Mouse (Mus musculus) kidney, adult 9 months (tissue): ENCODE data around the gene Mrpl1.

ENCODE experiments used
- DNase-seq: peaks from one replicate; pipeline ENCODE4 v3.0.0; 2022

Mrpl1 gene

GRCm38 (mm10) chr5:96208543-96208942 lies 750 bp upstream of the Mrpl1 start:
- DNase-seq = no peak

DNA sequence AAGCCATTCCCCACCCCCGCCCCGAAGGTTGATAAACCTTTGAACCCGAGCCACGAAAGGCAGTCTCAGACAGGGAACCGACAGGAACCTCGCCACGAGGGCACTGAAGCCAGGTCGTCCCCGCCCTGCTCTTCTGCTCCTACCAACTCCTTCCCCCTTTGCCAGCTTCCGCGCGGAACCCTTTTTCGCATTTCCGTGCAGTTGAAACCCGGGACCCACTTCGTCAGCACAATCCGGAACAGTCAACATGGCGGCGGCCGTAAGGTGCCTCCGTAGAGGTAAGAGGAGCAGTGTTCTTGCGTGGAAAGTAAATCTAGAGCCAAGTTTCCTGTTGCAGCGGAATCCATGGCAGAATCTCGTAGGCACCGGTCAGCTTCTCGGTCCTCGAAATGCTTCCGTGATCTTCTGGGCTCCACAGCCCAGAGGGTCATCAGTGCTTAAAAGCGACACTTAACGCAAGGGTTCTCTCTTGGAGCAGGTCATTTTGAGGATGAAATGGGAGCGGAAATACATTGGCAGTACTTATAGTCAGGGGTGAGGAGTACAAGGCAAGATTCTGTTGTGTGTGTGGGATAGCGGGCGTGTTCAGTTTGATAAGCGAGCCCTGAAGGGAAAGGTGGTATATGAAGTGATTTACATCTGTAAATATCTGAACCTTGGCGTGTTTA lies 757 bp downstream of the Mrpl1 start:
- peak; percentile 96 for DNase-seq

GRCm38 (mm10) chr5:96218648-96219047 lies 9.4 kb downstream of the Mrpl1 start:
- DNase-seq = no peak

GRCm38 (mm10) chr5:96219512-96219911 lies 10.2 kb downstream of the Mrpl1 start:
- no peak for DNase-seq

GRCm38 (mm10) chr5:96221298-96221697 lies 12.0 kb downstream of the Mrpl1 start:
- no peak for DNase-seq

DNA sequence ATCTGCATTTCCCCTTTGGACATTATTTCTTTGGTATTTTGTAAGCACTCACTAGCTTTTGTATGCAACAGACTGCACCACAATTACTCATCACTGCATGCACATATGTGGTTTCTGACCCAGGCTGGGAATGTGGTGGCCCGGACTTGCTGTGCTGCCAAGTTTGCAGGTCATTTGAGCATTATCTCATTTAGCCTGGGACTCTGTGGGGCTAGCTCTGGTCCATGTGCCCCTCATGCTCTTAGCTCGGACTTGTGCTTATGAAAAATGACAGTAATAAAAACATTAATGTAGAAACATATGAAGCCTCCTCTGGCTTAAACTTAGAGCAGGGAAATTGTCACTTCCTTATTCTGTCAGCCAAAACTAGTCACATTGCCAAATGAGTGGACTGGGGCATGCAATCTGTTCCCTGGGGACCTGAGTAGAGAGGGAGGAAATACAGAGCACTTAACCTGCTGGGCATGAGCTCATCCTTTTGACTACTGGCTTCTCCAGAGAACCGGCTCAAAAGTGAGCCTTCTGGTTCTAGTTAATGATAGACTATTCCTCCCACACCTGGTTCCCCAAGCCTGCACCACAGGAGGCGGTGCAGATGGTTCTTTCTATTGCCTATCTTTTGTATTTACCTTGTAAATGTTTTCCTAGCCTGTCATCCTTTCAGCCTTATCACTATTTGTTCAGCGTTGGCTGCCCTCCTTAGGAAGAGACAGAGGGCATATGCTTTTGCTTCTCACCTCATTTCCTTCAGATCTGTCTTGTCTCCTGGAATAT lies 12.7 kb downstream of the Mrpl1 start:
- peak; percentile 57 for DNase-seq

GRCm38 (mm10) chr5:96222964-96223363 lies 13.7 kb downstream of the Mrpl1 start:
- no peak for DNase-seq

GRCm38 (mm10) chr5:96226490-96226889 lies 17.2 kb downstream of the Mrpl1 start:
- DNase-seq = no peak

DNA sequence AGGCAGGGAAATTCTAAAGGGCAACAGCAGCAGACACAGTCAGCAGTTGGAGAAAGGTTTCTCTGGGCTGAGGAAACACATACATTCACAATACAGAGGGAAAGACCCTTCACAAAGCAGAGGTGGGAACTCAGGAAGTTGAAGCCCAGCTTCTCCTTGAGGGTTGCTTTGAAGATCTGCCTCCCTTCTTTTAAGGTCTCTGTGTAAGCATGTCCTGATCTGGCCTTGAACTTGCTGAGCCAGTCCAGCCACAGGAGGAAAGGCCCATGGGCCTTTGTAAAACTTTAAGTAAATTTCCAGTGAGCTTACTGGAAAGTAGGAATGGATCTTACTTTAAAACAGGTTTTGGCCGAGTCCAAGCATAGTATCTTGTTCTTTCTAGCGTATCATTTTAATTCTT lies 19.7 kb downstream of the Mrpl1 start:
- DNase-seq = no peak

- DNase-seq = no peak
These were observed 29.5 kb downstream of the Mrpl1 start for GRCm38 (mm10) chr5:96238797-96239196.

DNA sequence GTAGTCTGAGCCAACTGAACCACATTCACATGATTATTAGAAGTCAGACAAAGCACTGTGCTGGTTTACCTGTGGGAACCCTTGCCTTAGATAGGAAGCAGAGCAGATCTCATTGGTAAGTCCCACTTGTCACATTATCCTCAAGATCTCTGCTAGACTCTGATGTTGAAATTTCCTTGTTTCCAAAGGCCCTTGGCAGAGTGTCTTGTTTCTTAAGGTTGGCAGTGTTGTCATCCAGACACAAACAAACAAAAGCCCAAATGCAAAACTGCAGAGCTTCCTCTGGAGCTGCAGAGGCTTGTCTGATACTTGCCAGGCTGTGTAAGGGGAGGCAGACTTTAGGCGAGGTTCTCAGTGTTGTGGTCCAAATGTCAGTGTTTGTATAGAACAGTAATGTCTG lies 31.6 kb downstream of the Mrpl1 start:
- no peak for DNase-seq

DNA sequence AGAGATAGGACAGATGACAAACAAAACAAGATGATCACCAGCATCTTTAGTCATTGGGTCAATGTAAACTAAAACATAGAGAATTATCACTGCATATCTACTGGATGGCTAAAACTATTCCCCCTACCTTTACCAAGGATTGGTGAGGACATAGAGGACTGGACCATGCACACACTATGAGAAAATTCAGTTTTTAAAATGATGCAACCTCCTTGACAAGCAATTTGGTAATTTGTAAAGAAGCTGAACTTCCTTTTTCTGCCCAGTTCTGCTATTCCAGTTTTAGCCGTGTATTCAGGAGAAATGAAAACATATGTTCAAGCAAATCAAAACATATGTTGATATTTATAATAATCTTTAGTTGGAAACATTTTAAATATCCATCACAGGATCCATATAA lies 35.2 kb downstream of the Mrpl1 start:
- no peak for DNase-seq

- peak; percentile 12 for DNase-seq
These were observed 44.7 kb downstream of the Mrpl1 start for GRCm38 (mm10) chr5:96253995-96254394.

DNA sequence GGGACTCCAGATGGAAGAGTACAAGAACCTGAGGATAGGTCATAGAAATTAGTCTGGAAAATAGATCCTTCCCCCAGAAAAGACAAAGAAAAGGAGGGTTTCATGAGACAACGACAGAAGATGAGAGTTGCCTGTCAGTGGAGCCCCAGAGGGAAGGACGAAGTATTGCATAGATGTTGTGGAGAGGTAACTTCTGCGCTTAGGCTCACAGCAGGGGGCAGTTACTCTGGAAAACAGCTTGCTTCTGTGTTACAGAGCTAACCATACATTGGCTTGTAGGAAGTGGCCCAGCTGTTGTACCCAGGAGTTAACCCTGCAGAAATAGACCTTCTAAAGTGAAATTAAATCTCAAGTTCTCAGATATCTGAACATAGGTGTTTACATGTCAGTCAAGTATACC lies 45.9 kb downstream of the Mrpl1 start:
- no peak for DNase-seq

DNA sequence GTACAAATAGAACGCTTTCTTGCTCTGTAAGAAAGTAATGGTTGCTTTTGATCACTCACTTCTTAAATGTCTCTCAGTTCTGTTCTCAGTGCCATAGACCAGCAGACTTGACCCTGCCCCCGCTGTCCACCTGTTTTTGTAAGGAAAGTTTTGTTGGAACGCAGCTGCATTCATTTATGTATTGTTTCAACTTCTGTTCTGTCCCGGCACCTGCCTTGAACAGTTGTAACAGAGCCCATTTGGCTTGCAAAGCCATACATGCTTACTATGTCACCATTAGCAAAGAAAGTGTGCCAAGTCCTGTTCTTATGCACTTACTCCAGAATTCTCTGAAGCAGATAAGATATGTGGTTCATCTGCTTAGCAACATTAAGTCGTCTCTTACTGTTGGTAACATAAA lies 48.9 kb downstream of the Mrpl1 start:
- no peak for DNase-seq

GRCm38 (mm10) chr5:96267017-96267702 lies 57.9 kb downstream of the Mrpl1 start:
- DNase-seq = peak; percentile 79

- no peak for DNase-seq
These were observed 61.8 kb downstream of the Mrpl1 start for GRCm38 (mm10) chr5:96271070-96271469.

DNA sequence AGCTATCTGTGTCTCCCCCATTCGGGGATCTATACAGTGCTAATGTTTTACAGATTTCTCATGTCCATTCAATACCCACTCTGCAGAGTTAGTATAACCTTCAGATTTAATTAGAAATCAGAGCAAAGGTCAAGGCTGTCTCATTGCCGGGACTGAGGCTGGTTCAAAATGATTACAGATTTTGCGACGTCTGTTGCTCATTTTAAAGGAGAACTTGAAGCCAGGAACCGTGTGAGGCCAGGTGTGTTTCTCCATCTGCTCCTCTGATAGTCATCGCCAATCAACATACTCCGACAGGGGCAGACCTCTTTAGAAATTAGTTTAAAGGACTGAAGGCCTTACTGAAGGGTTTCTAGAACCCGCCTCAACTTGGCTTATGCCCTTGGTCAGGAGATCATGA lies 96.5 kb downstream of the Mrpl1 start:
- no peak for DNase-seq

DNA sequence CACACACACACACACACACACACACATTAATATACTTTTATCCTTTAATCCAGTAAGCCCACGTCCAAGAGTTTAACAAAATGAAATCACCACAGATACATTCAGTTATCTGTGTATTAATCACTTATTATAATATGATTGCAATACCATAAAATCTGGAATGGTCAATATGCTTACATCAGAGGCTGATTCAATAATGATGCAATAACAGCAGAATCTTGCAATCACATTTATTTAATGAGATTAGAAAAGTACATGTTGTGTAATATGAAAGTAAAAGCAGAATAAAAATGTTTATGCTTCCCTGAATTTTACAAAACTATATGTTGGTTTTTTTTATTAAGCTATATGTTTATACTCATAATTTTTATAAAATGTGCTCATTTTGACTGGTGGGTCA lies 97.0 kb downstream of the Mrpl1 start:
- DNase-seq = no peak

DNA sequence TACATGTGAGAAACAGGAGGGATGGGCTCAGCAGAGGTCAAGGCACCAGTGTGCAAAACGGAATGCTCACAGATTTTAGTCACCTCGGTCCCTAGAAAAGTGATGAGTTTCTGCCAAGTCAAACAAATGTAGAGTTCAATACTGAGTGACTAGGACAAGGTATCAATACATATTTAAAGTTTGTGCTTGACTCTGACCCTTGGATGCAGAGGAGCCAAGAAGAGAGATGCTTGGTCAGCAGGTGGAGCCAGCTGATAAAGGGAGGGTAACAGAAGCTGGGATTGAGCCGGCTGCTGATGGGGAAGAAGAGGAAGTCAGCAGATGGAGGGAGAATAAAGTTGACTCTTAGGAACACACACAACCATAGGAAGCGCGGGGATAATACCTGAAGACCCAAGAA lies 97.5 kb downstream of the Mrpl1 start:
- DNase-seq = peak; percentile 13

DNA sequence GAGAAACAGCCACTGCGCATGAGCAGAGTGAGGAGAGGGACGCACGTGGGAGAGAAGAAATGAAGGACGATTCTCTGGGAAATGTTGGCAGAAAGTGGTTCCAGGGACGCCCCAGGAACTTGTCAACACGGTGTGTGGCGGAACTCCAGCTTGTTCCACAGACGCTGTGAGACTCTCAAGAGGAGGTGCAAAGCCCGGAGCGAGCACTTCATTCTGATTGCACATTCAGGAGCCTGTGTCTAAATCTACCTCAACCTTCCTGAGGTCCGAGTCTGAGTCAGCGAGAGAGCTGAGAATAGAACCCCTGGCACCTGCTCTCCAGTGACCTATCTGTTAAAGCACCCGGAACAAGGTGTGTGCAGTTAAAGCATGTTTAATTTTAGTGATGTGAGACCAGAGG lies 98.8 kb downstream of the Mrpl1 start:
- no peak for DNase-seq

DNA sequence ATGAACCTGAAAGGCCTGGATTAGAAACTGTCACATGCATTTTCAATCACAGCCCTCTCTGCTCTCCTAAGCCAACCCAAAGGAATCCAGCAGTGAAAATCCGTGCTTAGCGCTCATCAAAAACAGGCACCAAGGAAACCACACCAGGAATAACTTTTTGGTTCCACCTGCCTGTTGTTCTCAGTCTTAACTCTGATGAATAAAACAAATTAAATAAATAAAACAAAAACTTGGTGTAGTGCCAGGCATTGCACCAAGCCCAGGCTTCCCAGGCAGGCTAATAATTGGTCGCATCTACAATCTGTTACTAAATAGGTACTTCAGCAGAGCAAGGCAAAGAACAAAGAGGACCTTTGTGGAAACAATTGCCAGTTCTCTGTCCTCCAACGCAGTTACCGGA lies 99.4 kb downstream of the Mrpl1 start:
- no peak for DNase-seq

- DNase-seq = no peak
These were observed 100.3 kb downstream of the Mrpl1 start for GRCm38 (mm10) chr5:96309566-96309965.

- DNase-seq = no peak
These were observed 102.4 kb downstream of the Mrpl1 start for GRCm38 (mm10) chr5:96311677-96312076.
